ENCODE assay signal across 10 mouse cellular contexts in genomic region chr2:49572684-49573083, GRCm38 (mm10). TPM values are rescaled to one million over a fixed set of nuclear protein-coding genes. Genes with fewer than 3 reads are reported as not detected.
A peak's percentile ranks its signal among the peaks of the same experiment; 100 is the strongest.
DNase-seq lines count a peak whose midpoint lies in the region; ATAC-seq lines count a peak whose summit lies in the region.
"Had no signal": no experiment of that assay in that cellular context is flagged by ENCODE, and none has a peak within 500 bp of the region (broad histone marks: within the 10 kb centered on the region; RNA-seq: fewer than 3 reads in every experiment).

No protein-coding gene starts in this region.

- H3K4me3 ChIP-seq in neural tube, embryonic 13.5 days, result no peak overlapping the region
- H3K4me3 ChIP-seq in forebrain, embryonic 14.5 days (ENCODE audit: low read depth, low read length), result no peak overlapping the region
- peak overlapping the region; percentile 8; the same call in 1 of the 2 replicates for H3K4me3 ChIP-seq in limb, embryonic 15.5 days

- 65% methylated on average over 9 of the region's 9 CpGs for WGBS in neural tube, embryonic 13.5 days
- whole genome bisulfite sequencing in forebrain, embryonic 14.5 days, result 54% methylated on average over 9 of the region's 9 CpGs
- 39% methylated on average over 9 of the region's 9 CpGs for WGBS in limb, embryonic 15.5 days

- no peaks in the 10 kb centered on the region for H3K9me3 ChIP-seq in neural tube, embryonic 13.5 days
- H3K9me3 ChIP-seq in forebrain, embryonic 14.5 days (replicated peaks; ENCODE audit: control insufficient read depth, low read length), result no peaks in the 10 kb centered on the region
- H3K9me3 ChIP-seq in limb, embryonic 15.5 days, result no peaks in the 10 kb centered on the region

- no peak for DNase-seq in neural tube, embryonic 10.5 days (ENCODE audit: extremely low spot score, low spot score)
- no peak for DNase-seq in forebrain, embryonic 14.5 days (ENCODE audit: low spot score)
- no peak for DNase-seq in testis, postnatal 10 days (ENCODE audit: low spot score)
- no peak for DNase-seq in layer of hippocampus, adult 11-12 months (ENCODE audit: low spot score)
- no peak for DNase-seq in layer of hippocampus, adult 9-11 months
- DNase-seq: heart, postnatal 14 days; kidney, postnatal 14 days had no signal

- H3K27me3 ChIP-seq in neural tube, embryonic 13.5 days, result no peaks in the 10 kb centered on the region
- no peaks in the 10 kb centered on the region for H3K27me3 ChIP-seq in forebrain, embryonic 14.5 days (replicated peaks; ENCODE audit: control insufficient read depth, insufficient read depth, low read length)
- H3K27me3 ChIP-seq in limb, embryonic 15.5 days, result no peaks in the 10 kb centered on the region

- no peak overlapping the region for H3K9ac ChIP-seq in neural tube, embryonic 13.5 days
- peak overlapping the region; percentile 45; the same call in 1 of the 2 replicates for H3K9ac ChIP-seq in forebrain, embryonic 14.5 days (ENCODE audit: low read length)
- H3K9ac ChIP-seq in limb, embryonic 15.5 days, result no peak overlapping the region

- no peaks in the 10 kb centered on the region for H3K36me3 ChIP-seq in neural tube, embryonic 13.5 days
- no peaks in the 10 kb centered on the region for H3K36me3 ChIP-seq in forebrain, embryonic 14.5 days (ENCODE audit: control insufficient read depth, insufficient read depth, low read length)
- no peaks in the 10 kb centered on the region for H3K36me3 ChIP-seq in limb, embryonic 15.5 days

- ATAC-seq in neural tube, embryonic 13.5 days (ENCODE audit: low read depth), result no peak
- no peak for ATAC-seq in forebrain, embryonic 14.5 days
- ATAC-seq in limb, embryonic 15.5 days (ENCODE audit: insufficient number of reproducible peaks, low FRiP score, low TSS enrichment, low read depth), result no peak
- ATAC-seq: lung, postnatal 0 days had no signal

- peak overlapping the region; percentile 44 for H3K4me2 ChIP-seq in neural tube, embryonic 13.5 days
- H3K4me2 ChIP-seq in forebrain, embryonic 14.5 days (ENCODE audit: low read length), result peak overlapping the region; percentile 43
- peak overlapping the region; percentile 29; the same call in 1 of the 2 replicates for H3K4me2 ChIP-seq in limb, embryonic 15.5 days

- H3K27ac ChIP-seq in neural tube, embryonic 13.5 days (replicated peaks), result peak overlapping the region; percentile 81
- peak overlapping the region; percentile 63; the same call in 1 of the 2 replicates for H3K27ac ChIP-seq in forebrain, embryonic 14.5 days (ENCODE audit: low read depth, low read length)
- H3K27ac ChIP-seq in limb, embryonic 15.5 days, result no peak overlapping the region

- H3K4me1 ChIP-seq in neural tube, embryonic 13.5 days (replicated peaks), result peaks cover 38% of the 10 kb centered on the region
- H3K4me1 ChIP-seq in forebrain, embryonic 14.5 days (ENCODE audit: control insufficient read depth, insufficient read depth, low read length), result peaks cover 35% of the 10 kb centered on the region
- peaks cover 42% of the 10 kb centered on the region for H3K4me1 ChIP-seq in limb, embryonic 15.5 days

RNA-seq across cellular contexts. Expression of gene Kif5c, which starts 46.4 kb away (rescaled TPM):
- 181 and 182 TPM in 2 replicates for polyA plus RNA-seq in neural tube, embryonic 13.5 days (2015; fragmentation: Nextera tagmentation; extraction: Ambion mirVana)
- polyA plus RNA-seq in forebrain, embryonic 14.5 days (2014; fragmentation: Nextera tagmentation; extraction: Ambion mirVana), result 148 and 170 TPM in 2 replicates
- 3.5 and 3.7 TPM in 2 replicates for polyA plus RNA-seq in limb, embryonic 15.5 days (2015; fragmentation: Nextera tagmentation; extraction: Ambion mirVana)

Comparison
In these comparisons a context has a peak if more than half of its experiments do, and no peak if none do; other contexts are left out.
1. RNA of gene Kif5c, which starts 46.4 kb away (polyA plus RNA-seq): 181 to 182 TPM in neural tube, embryonic 13.5 days and 148 to 170 TPM in forebrain, embryonic 14.5 days; 3.5 to 3.7 TPM in limb, embryonic 15.5 days; every median in the first group is over 10 times any median in the second.
2. Peak in every context shown above with its lines, with median percentiles within 50 percentile points of each other: H3K4me2 ChIP-seq.